Mouse (Mus musculus) CH12.LX (cell line): ENCODE measurements at regions not wholly inside any gene's neighbourhood (a gene's known extent, or its start where the extent isn't known, plus 50 kb on each side); places are given as distances from the start of the nearest gene placed in this dataset.

Experiments used
- DNase-seq: peaks from one replicate; pipeline ENCODE4 v3.0.0-alpha.2; 2013; ENCODE audit errors: extremely low read depth
- H3K27ac ChIP-seq: 2 replicates; pipeline ENCODE4 v1.5.1; 2012; ENCODE audit warnings: low read depth, mild to moderate bottlenecking, control low read depth, moderate library complexity; ENCODE audit not compliant: insufficient read depth
- H3K27me3 ChIP-seq: replicated peaks from 2 replicates; pipeline ENCODE3; 2012; ENCODE audit warnings: inconsistent platforms
- H3K36me3 ChIP-seq, 2 experiments: replicated peaks in 1 of 2; 2 replicates each; pipeline versions ENCODE3 to v1.6.1; 2012; ENCODE audit warnings: inconsistent platforms in 1 of 2, low read length in 1 of 2, mild to moderate bottlenecking in 1 of 2, mixed read lengths in 1 of 2, moderate library complexity in 1 of 2; ENCODE audit not compliant: control insufficient read depth in 1 of 2, insufficient read depth in 1 of 2
- H3K4me1 ChIP-seq, 2 experiments: 2 replicates each; pipeline ENCODE4 v1.6.1; 2012; ENCODE audit warnings: inconsistent platforms in 1 of 2, moderate library complexity in 1 of 2; ENCODE audit not compliant: insufficient read depth in 2 of 2, control insufficient read depth in 1 of 2
- H3K4me2 ChIP-seq: 2 replicates; pipeline ENCODE4 v1.6.1; 2012; ENCODE audit warnings: low read depth, mild to moderate bottlenecking, control low read depth; ENCODE audit not compliant: poor library complexity, insufficient read depth, severe bottlenecking
- H3K4me3 ChIP-seq, 3 experiments: fragments of 150-350 bp in 1 of 3; sonication (generic) in 1 of 3; replicated peaks in 1 of 3; 2 replicates each; pipeline versions ENCODE3 to v1.5.1; 2011 to 2012; ENCODE audit warnings: low read depth in 2 of 3, low read length in 2 of 3, mild to moderate bottlenecking in 2 of 3, moderate library complexity in 2 of 3, control low read depth in 1 of 3, improper control_type of control experiment in 1 of 3, inconsistent platforms in 1 of 3, mixed read lengths in 1 of 3; ENCODE audit not compliant: poor library complexity in 1 of 3
- H3K79me2 ChIP-seq: replicated peaks from 2 replicates; pipeline ENCODE4 v1.6.1; 2012; ENCODE audit warnings: mild to moderate bottlenecking, moderate library complexity; ENCODE audit not compliant: control insufficient read depth, poor library complexity, insufficient read depth, severe bottlenecking; ENCODE audit errors: extremely low read depth
- H3K9ac ChIP-seq: 2 replicates; pipeline ENCODE4 v1.6.1; 2012; ENCODE audit warnings: low read depth, mild to moderate bottlenecking, control low read depth, moderate library complexity; ENCODE audit not compliant: insufficient read depth
- H3K9me3 ChIP-seq: replicated peaks from 2 replicates; pipeline ENCODE3; 2012; ENCODE audit warnings: low read length, inconsistent platforms, mixed read lengths
- CTCF ChIP-seq, 2 experiments: IDR thresholded peaks in 1 of 2; conservative IDR thresholded peaks in 1 of 2; 2 replicates each; pipeline ENCODE4 v1.5.1; 2011 to 2012; ENCODE audit warnings: low read depth in 2 of 2, low read length in 2 of 2, improper control_type of control experiment in 1 of 2, inconsistent platforms in 1 of 2, mild to moderate bottlenecking in 1 of 2, moderate library complexity in 1 of 2
- E2F4 ChIP-seq: IDR thresholded peaks from 2 replicates; pipeline ENCODE4 v1.6.1; 2011; ENCODE audit warnings: low read depth, low read length, improper control_type of control experiment; ENCODE audit not compliant: insufficient replicate concordance
- ELF1 ChIP-seq: IDR thresholded peaks from 2 replicates; pipeline ENCODE4 v1.6.1; 2014; ENCODE audit warnings: low read depth, mild to moderate bottlenecking, inconsistent platforms, low read length, improper control_type of control experiment
- GABPA ChIP-seq: IDR thresholded peaks from 2 replicates; pipeline ENCODE4 v1.6.1; 2012; ENCODE audit warnings: low read depth, low read length, improper control_type of control experiment, inconsistent platforms; ENCODE audit not compliant: insufficient replicate concordance
- HCFC1 ChIP-seq: IDR thresholded peaks from 2 replicates; pipeline ENCODE4 v1.6.1; 2012; ENCODE audit warnings: low read depth, mild to moderate bottlenecking, inconsistent platforms, low read length, improper control_type of control experiment
- MAFK ChIP-seq: IDR thresholded peaks from 2 replicates; pipeline ENCODE4 v1.6.1; 2011; ENCODE audit warnings: low read length, improper control_type of control experiment; ENCODE audit not compliant: insufficient replicate concordance
- MAX ChIP-seq: IDR thresholded peaks from 2 replicates; pipeline ENCODE4 v1.6.1; 2011; ENCODE audit warnings: low read length, improper control_type of control experiment
- MAZ ChIP-seq: IDR thresholded peaks from 2 replicates; pipeline ENCODE4 v1.6.1; 2012; ENCODE audit warnings: low read depth, mild to moderate bottlenecking, inconsistent platforms, low read length, improper control_type of control experiment, moderate library complexity
- MEF2A ChIP-seq: IDR thresholded peaks from 2 replicates; pipeline ENCODE4 v1.6.1; 2014; ENCODE audit warnings: low read depth, mild to moderate bottlenecking, inconsistent platforms, low read length, improper control_type of control experiment, borderline replicate concordance
- MXI1 ChIP-seq: IDR thresholded peaks from 2 replicates; pipeline ENCODE4 v1.6.1; 2011; ENCODE audit warnings: mild to moderate bottlenecking, low read depth, low read length, improper control_type of control experiment
- NELFE ChIP-seq: IDR thresholded peaks from 2 replicates; pipeline ENCODE4 v1.6.1; 2011; ENCODE audit warnings: low read depth, low read length, improper control_type of control experiment
- RAD21 ChIP-seq: IDR thresholded peaks from 2 replicates; pipeline ENCODE4 v1.6.1; 2011; ENCODE audit warnings: low read depth, mild to moderate bottlenecking, low read length, improper control_type of control experiment, moderate library complexity
- RCOR1 ChIP-seq: conservative IDR thresholded peaks from 2 replicates; pipeline ENCODE4 v1.6.1; 2012; ENCODE audit warnings: low read depth, mild to moderate bottlenecking, inconsistent platforms, low read length, improper control_type of control experiment
- SMC3 ChIP-seq: IDR thresholded peaks from 2 replicates; pipeline ENCODE4 v1.6.1; 2011; ENCODE audit warnings: low read depth, low read length, improper control_type of control experiment
- TBP ChIP-seq: conservative IDR thresholded peaks from 2 replicates; pipeline ENCODE4 v1.6.1; 2011; ENCODE audit warnings: low read depth, low read length, improper control_type of control experiment
- TCF12 ChIP-seq: IDR thresholded peaks from 2 replicates; pipeline ENCODE4 v1.6.1; 2014; ENCODE audit warnings: low read depth, mild to moderate bottlenecking, inconsistent platforms, low read length, improper control_type of control experiment
- UBTF ChIP-seq: IDR thresholded peaks from 2 replicates; pipeline ENCODE4 v1.6.1; 2012; ENCODE audit warnings: low read depth, mild to moderate bottlenecking, inconsistent platforms, low read length, improper control_type of control experiment, moderate library complexity
- USF1 ChIP-seq: IDR thresholded peaks from 2 replicates; pipeline ENCODE4 v1.6.1; 2014; ENCODE audit warnings: low read depth, mild to moderate bottlenecking, inconsistent platforms, low read length, improper control_type of control experiment
- ZC3H11A ChIP-seq: IDR thresholded peaks from 2 replicates; pipeline ENCODE4 v1.6.1; 2012; ENCODE audit warnings: low read depth, mild to moderate bottlenecking, inconsistent platforms, low read length, improper control_type of control experiment
- dilution Hi-C: fragments of 300-500 bp; cut with MboI; formaldehyde crosslinking; loops from 2 replicates; pipeline ENCODE4 v1.14.3; 2020; ENCODE audit warnings: low sequenced_read_pairs; ENCODE audit not compliant: extremely low pct_unique_long_range_greater_than_20kb, extremely low pct_ligation_motif_present
- in situ Hi-C: fragments of 300-500 bp; cut with MboI; formaldehyde crosslinking; loops from 3 replicates; pipeline ENCODE4 v1.14.3; 2019; ENCODE audit warnings: low sequenced_read_pairs, low pct_ligation_motif_present, low pct_unique_long_range_greater_than_20kb, mixed read lengths

- Histone ChIP-seq H3K4me3 (no peak overlapping the region), H3K4me2 (no peak overlapping the region), H3K4me1 (no peaks in the 10 kb centered on the region), H3K9ac (no peak overlapping the region), H3K9me3 (no peaks in the 10 kb centered on the region), H3K27me3 (no peaks in the 10 kb centered on the region), H3K27ac (no peak overlapping the region), H3K79me2 (no peaks in the 10 kb centered on the region)
- dilution Hi-C loops: no loop called here
- in situ Hi-C loops: no loop called here
- TF ChIP-seq HCFC1 (no peak), TCF12 (no peak), TBP (no peak), MEF2A (no peak)
- TF ChIP-seq, all 38 proteins: peak for 0
- no peak for DNase-seq
- no peaks in the 10 kb centered on the region for H3K36me3 ChIP-seq
These were observed 165.0 kb upstream of the Sel1l start for GRCm38 (mm10) chr12:92013979-92014378.

- Histone ChIP-seq H3K27ac (no peak overlapping the region), H3K4me1 (no peaks in the 10 kb centered on the region), H3K79me2 (no peaks in the 10 kb centered on the region), H3K9ac (no peak overlapping the region), H3K27me3 (no peaks in the 10 kb centered on the region), H3K9me3 (no peaks in the 10 kb centered on the region), H3K4me3 (no peak overlapping the region), H3K36me3 (no peaks in the 10 kb centered on the region), H3K4me2 (no peak overlapping the region; the same call in 1 of the 2 replicates)
- dilution Hi-C loops: no loop called here
- peak; percentile 69 for DNase-seq
- no peak for TF ChIP-seq NELFE
- TF ChIP-seq ZC3H11A: no peak
- TF ChIP-seq MAX: no peak
- TF ChIP-seq MAFK: no peak
- no peak for TF ChIP-seq GABPA
- TF ChIP-seq RAD21: peak; percentile 90
- TF ChIP-seq CTCF (conservative IDR thresholded peaks at IDR 0.05 in 1 of 2, IDR thresholded peaks at IDR 0.05 in 1 of 2; ENCODE audit: low read depth in 2 of 2, low read length in 2 of 2): peak; percentile 83 to 87
- TF ChIP-seq UBTF: no peak
- no peak for TF ChIP-seq MAZ
- TF ChIP-seq SMC3: peak; percentile 69
- in situ Hi-C loops: no loop called here
These were observed 164.3 kb upstream of the Sel1l start for GRCm38 (mm10) chr12:92013244-92013643.

GRCm38 (mm10) chr12:92004391-92005094 lies 155.6 kb upstream of the Sel1l start:
- Histone ChIP-seq H3K9me3 (no peaks in the 10 kb centered on the region), H3K4me1 (no peaks in the 10 kb centered on the region), H3K36me3 (no peaks in the 10 kb centered on the region), H3K9ac (no peak overlapping the region), H3K4me3 (no peak overlapping the region), H3K79me2 (no peaks in the 10 kb centered on the region), H3K27ac (no peak overlapping the region), H3K4me2 (no peak overlapping the region), H3K27me3 (no peaks in the 10 kb centered on the region)
- TF ChIP-seq E2F4 (no peak), USF1 (no peak), MXI1 (no peak), TCF12 (no peak), HCFC1 (no peak), ELF1 (no peak), RCOR1 (no peak)
- no peak for DNase-seq
- dilution Hi-C loops: no loop called here
- in situ Hi-C loops: no loop called here
